Mouse (Mus musculus) neural tube, embryonic 14.5 days (tissue): ENCODE measurements around the gene Rps9. TPM values are rescaled to one million over a fixed set of nuclear protein-coding genes. Genes with fewer than 3 reads are reported as not detected.

Experiments
- ATAC-seq: fragments of 200-750 bp; cut with Nextera tagmentation; 2 replicates; pipeline ENCODE4 v1.8.0; 2017; ENCODE audit warnings: low read depth, mild to moderate bottlenecking, moderate TSS enrichment, moderate library complexity
- H3K27ac ChIP-seq: fragments of 300-500 bp; sonication (generic); 2 replicates; pipeline ENCODE4 v1.5.1; 2014; ENCODE audit warnings: low read depth, mild to moderate bottlenecking, control low read depth, low read length, moderate library complexity, mixed read lengths
- H3K27me3 ChIP-seq: fragments of 300-500 bp; sonication (generic); 2 replicates; pipeline ENCODE4 v1.6.1; 2014; ENCODE audit warnings: low read length; ENCODE audit not compliant: control insufficient read depth, insufficient read depth
- H3K36me3 ChIP-seq: fragments of 300-500 bp; sonication (generic); 2 replicates; pipeline ENCODE4 v1.6.1; 2014; ENCODE audit warnings: low read length, mixed read lengths; ENCODE audit not compliant: control insufficient read depth, insufficient read depth
- H3K4me1 ChIP-seq: fragments of 300-500 bp; sonication (generic); 2 replicates; pipeline ENCODE4 v1.6.1; 2014; ENCODE audit warnings: low read length; ENCODE audit not compliant: control insufficient read depth, insufficient read depth
- H3K4me2 ChIP-seq: fragments of 300-500 bp; sonication (generic); 2 replicates; pipeline ENCODE4 v1.6.1; 2014; ENCODE audit warnings: mild to moderate bottlenecking, low read depth, low read length, control low read depth
- H3K4me3 ChIP-seq: fragments of 300-500 bp; sonication (generic); 2 replicates; pipeline ENCODE4 v1.5.1; 2014; ENCODE audit warnings: low read depth, low read length, control low read depth, mixed read lengths
- H3K9ac ChIP-seq: fragments of 300-500 bp; sonication (generic); replicated peaks from 2 replicates; pipeline ENCODE4 v1.6.1; 2014; ENCODE audit warnings: low read depth, mild to moderate bottlenecking, control low read depth, low read length, mixed read lengths
- H3K9me3 ChIP-seq: fragments of 300-500 bp; sonication (generic); 2 replicates; pipeline ENCODE4 v1.6.1; 2016; ENCODE audit warnings: low read length; ENCODE audit not compliant: control insufficient read depth
- WGBS: fragments of 180-500 bp; shearing (Covaris S2); extraction: QIAGEN DNeasy Blood & Tissue Kit; methylation state at CpG from one replicate; pipeline ENCODE4 v1.1.7; 2014; 5-methylcytosine and 5-hydroxymethylcytosine counted together
- polyA plus RNA-seq: library from polyadenylated mRNA; unstranded; fragments of >200 nt; fragmentation: Nextera tagmentation; extraction: Ambion mirVana; gene quantifications from 2 replicates; pipeline ENCODE4 v1.2.1, GENCODE M21; 2014

The Rps9 gene
- polyA plus RNA-seq, 1 experiment from 2014 or later = 703 TPM

- ATAC-seq = no peak
- H3K9me3 ChIP-seq = no peaks in the 10 kb centered on the region
- no peak overlapping the region for H3K27ac ChIP-seq
- no peaks in the 10 kb centered on the region for H3K4me1 ChIP-seq
- H3K4me2 ChIP-seq = no peak overlapping the region
- peaks cover 6% of the 10 kb centered on the region; the same call in 1 of the 2 replicates for H3K36me3 ChIP-seq
- no peaks in the 10 kb centered on the region for H3K27me3 ChIP-seq
- WGBS = 88% methylated on average over 12 of the region's 12 CpGs
- no peak overlapping the region for H3K4me3 ChIP-seq
- H3K9ac ChIP-seq = no peak overlapping the region
Observed at GRCm38 (mm10) chr7:3676371-3676770, 27.4 kb upstream of the Rps9 start.

- no peak for ATAC-seq
- H3K4me3 ChIP-seq = no peak within 1 kb of the TSS
- H3K27me3 ChIP-seq = no peaks in the 10 kb centered on the region
- H3K4me2 ChIP-seq = no peak within 1 kb of the TSS
- WGBS = 63% methylated on average over 9 of the region's 9 CpGs
- H3K36me3 ChIP-seq = peaks cover 6% of the 10 kb centered on the region; the same call in 1 of the 2 replicates
- H3K9ac ChIP-seq = no peak within 1 kb of the TSS
- H3K9me3 ChIP-seq = no peaks in the 10 kb centered on the region
- no peak within 1 kb of the TSS for H3K27ac ChIP-seq
- H3K4me1 ChIP-seq = no peaks in the 10 kb centered on the region
Observed at GRCm38 (mm10) chr7:3677342-3677741, 26.5 kb upstream of the Rps9 start, which contains the start of gene Tmc4. TSS of gene Tmc4 (minus strand) at chr7:3677553.

- 59% methylated on average over 10 of the region's 10 CpGs for WGBS
- Histone ChIP-seq H3K4me3 (no peak overlapping the region), H3K27ac (peak overlapping the region; percentile 44), H3K36me3 (peaks cover 23% of the 10 kb centered on the region), H3K4me2 (no peak overlapping the region), H3K27me3 (no peaks in the 10 kb centered on the region), H3K4me1 (no peaks in the 10 kb centered on the region), H3K9ac (no peak overlapping the region), H3K9me3 (no peaks in the 10 kb centered on the region)
- peak; percentile 70; the same call in 1 of the 2 replicates for ATAC-seq
Observed at GRCm38 (mm10) chr7:3683908-3684550, 19.8 kb upstream of the Rps9 start.

- ATAC-seq = no peak
- Histone ChIP-seq H3K9me3 (no peaks in the 10 kb centered on the region), H3K27ac (peak overlapping the region; percentile 7; the same call in 1 of the 2 replicates), H3K4me3 (no peak overlapping the region), H3K27me3 (no peaks in the 10 kb centered on the region), H3K4me2 (no peak overlapping the region), H3K4me1 (no peaks in the 10 kb centered on the region), H3K9ac (no peak overlapping the region), H3K36me3 (peaks cover 23% of the 10 kb centered on the region)
- 69% methylated on average over 8 of the region's 8 CpGs for WGBS
Observed at GRCm38 (mm10) chr7:3684698-3685097, 19.1 kb upstream of the Rps9 start.

- WGBS = 83% methylated on average over 30 of the region's 31 CpGs
- Histone ChIP-seq H3K9me3 (no peaks in the 10 kb centered on the region), H3K27me3 (no peaks in the 10 kb centered on the region), H3K4me2 (no peak overlapping the region), H3K9ac (no peak overlapping the region), H3K4me3 (no peak overlapping the region), H3K4me1 (no peaks in the 10 kb centered on the region), H3K27ac (no peak overlapping the region), H3K36me3 (peaks cover 23% of the 10 kb centered on the region)
- peak; percentile 16; the same call in 1 of the 2 replicates for ATAC-seq
Observed at GRCm38 (mm10) chr7:3685400-3686187, 18.2 kb upstream of the Rps9 start.

GRCm38 (mm10) chr7:3691919-3692318 lies 11.9 kb upstream of the Rps9 start:
- no peaks in the 10 kb centered on the region for H3K9me3 ChIP-seq
- H3K36me3 ChIP-seq = peaks cover 5% of the 10 kb centered on the region; the same call in 1 of the 2 replicates
- WGBS = 26% methylated on average over 3 of the region's 3 CpGs
- peaks cover 16% of the 10 kb centered on the region; the same call in 1 of the 2 replicates for H3K4me1 ChIP-seq
- H3K27me3 ChIP-seq = no peaks in the 10 kb centered on the region
- peak overlapping the region; percentile 78 for H3K4me2 ChIP-seq
- H3K4me3 ChIP-seq = peak overlapping the region; percentile 56
- no peak for ATAC-seq
- H3K9ac ChIP-seq = peak overlapping the region; percentile 76
- peak overlapping the region; percentile 85 for H3K27ac ChIP-seq

GRCm38 (mm10) chr7:3692382-3692986 lies 11.3 kb upstream of the Rps9 start, which contains the start of gene Tsen34:
TSS of gene Tsen34 (plus strand) at chr7:3692863.
- peaks cover 16% of the 10 kb centered on the region; the same call in 1 of the 2 replicates for H3K4me1 ChIP-seq
- no peaks in the 10 kb centered on the region for H3K9me3 ChIP-seq
- H3K27me3 ChIP-seq = no peaks in the 10 kb centered on the region
- H3K4me3 ChIP-seq = peak within 1 kb of the TSS; percentile 56
- peak within 1 kb of the TSS; percentile 78 for H3K4me2 ChIP-seq
- WGBS = under 1% methylated on average over 49 of the region's 49 CpGs
- H3K36me3 ChIP-seq = peaks cover 4% of the 10 kb centered on the region; the same call in 1 of the 2 replicates
- ATAC-seq = peak; percentile 72
- peak within 1 kb of the TSS; percentile 76 for H3K9ac ChIP-seq
- peak within 1 kb of the TSS; percentile 85 for H3K27ac ChIP-seq

GRCm38 (mm10) chr7:3692987-3693808 lies 10.6 kb upstream of the Rps9 start, which contains the start of gene Mboat7:
TSS of gene Mboat7 (minus strand) at chr7:3693523.
- H3K36me3 ChIP-seq = 0 out of 2 replicates have a peak, but pooled peaks cover 4% of the 10 kb centered on the region

More at GRCm38 (mm10) chr7:3692987-3693808, 10.6 kb upstream of the Rps9 start, which contains the start of gene Mboat7:
- peak; percentile 92 for ATAC-seq
- H3K27ac ChIP-seq = peak within 1 kb of the TSS; percentile 85
- no peaks in the 10 kb centered on the region for H3K27me3 ChIP-seq
- peak within 1 kb of the TSS; percentile 76 for H3K9ac ChIP-seq
- peak within 1 kb of the TSS; percentile 56 for H3K4me3 ChIP-seq
- H3K9me3 ChIP-seq = no peaks in the 10 kb centered on the region
- under 1% methylated on average over 55 of the region's 55 CpGs for WGBS
- peaks cover 16% of the 10 kb centered on the region; the same call in 1 of the 2 replicates for H3K4me1 ChIP-seq
- peak within 1 kb of the TSS; percentile 78 for H3K4me2 ChIP-seq
